Mouse (Mus musculus): ENCODE results near the gene Dnajc12.

GRCm38 (mm10) chr10:63396963-63397362, 14.7 kb downstream of the Dnajc12 start:
- TF ChIP-seq CTCF (IDR thresholded peaks at IDR 0.05; ENCODE audit: borderline replicate concordance, insufficient read depth, low read depth, low read length) (no peak), POLR2A (IDR thresholded peaks at IDR 0.05; ENCODE audit: borderline replicate concordance, insufficient read depth, low read length) (no peak)
